Mouse (Mus musculus) T-cell, adult 66 days (primary cell): Measurements from ENCODE around the gene 4833427G06Rik. TPM values are rescaled to one million over a fixed set of nuclear protein-coding genes. Genes with fewer than 3 reads are reported as not detected.

Experiments used
- total RNA-seq, 2 experiments: library from RNA; stranded (reverse); gene quantifications; 3 replicates in 1 of 2; 4 replicates in 1 of 2; pipeline ENCODE4 v1.2.4; 2023

Gene 4833427G06Rik
- total RNA-seq: not detected

DNA sequence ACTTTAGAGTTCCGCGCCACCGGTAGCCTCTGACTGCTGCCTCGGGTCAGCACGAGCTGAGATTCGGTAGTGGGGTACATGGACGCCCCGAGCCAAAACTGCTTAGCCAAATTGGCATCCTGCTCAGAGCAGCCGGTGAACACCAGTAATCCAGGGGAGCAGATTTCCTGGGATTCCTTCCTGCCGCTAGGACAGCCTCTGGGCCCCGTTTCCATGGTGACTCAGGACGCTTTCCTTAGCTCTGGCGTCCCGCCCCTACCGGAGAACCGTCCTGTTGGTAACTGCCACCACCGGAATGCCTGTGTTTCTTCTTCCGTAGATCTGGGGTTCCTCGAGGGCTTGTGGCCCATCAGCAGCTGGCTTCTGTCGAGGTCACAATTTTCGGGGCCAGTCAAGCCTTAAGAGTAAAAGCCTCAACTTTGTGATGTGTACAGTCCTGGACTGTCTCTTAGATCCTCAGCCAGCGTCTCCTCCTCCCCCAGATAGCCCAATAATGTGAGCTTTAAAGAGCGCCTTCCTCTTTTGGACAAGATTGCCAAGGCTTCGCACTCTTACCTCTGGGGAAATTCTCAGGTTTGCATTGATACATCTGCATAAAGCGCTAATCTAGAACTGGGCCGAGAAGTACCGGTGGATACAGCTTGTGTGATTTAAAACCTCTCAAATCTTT, at the start of gene 4833427G06Rik:
TSS of gene 4833427G06Rik (minus strand) at position 323 of the 670 bp plus-strand sequence.

DNA sequence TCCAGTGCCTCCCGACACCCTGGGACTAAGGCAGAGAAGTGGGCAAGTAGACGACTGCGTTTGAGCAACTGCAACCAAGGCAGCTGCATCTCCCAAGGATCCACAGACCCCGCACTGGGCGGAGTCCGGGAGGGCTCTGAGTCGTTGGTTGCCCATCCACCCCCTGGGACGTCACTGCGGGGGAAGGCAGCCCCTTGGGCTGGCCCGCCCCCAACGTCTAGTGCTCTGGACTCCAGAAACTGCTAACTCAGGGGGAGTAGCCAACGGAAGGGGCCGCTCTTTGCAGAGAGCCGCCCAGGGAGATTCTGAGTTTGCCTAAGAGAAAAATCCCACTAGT, 24.9 kb downstream of the 4833427G06Rik start, which contains the start of gene Layn:
TSS of gene Layn (minus strand) at position 116 of the 337 bp plus-strand sequence.

DNA sequence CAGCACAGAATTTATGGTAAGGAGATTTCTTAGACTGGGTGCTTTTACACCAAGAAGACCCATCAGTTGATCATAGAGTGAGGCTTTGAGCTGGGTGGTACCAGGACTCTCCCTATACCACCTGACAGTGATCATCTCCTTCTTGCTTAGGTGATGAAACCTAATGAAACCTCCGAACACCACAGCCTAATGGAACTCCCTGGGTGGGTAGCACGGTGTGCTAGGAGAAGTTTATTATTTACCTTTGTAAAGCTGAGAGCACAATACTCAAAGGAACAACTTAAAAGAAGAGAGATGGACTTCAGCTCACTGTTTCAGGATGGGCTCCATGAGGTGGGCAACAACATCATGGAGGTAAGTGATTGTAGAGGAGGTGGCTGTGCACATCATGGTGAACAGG, 41.3 kb downstream of the 4833427G06Rik start, which contains the start of gene Btg4:
TSS of gene Btg4 (plus strand) at position 301 of the 400 bp plus-strand sequence.

Other genes starting within 250 kb of the 4833427G06Rik start
- 10 to 100 TPM; 38.7 to 47.5 TPM for gene Sik2, start 93.0 kb downstream of the 4833427G06Rik start, total RNA-seq
- not detected for gene Btg4, start 41.2 kb downstream of the 4833427G06Rik start, total RNA-seq
- not detected for gene Layn, start 25.0 kb downstream of the 4833427G06Rik start, total RNA-seq
- gene Gm32742, start 63.4 kb upstream of the 4833427G06Rik start, total RNA-seq: not detected
- gene Pou2af1, start 111.6 kb upstream of the 4833427G06Rik start, total RNA-seq: 10 to 100 TPM; 11.4 to 12.1 TPM
- gene Colca2, start 176.5 kb upstream of the 4833427G06Rik start, total RNA-seq: not detected
- not detected for gene 1810046K07Rik, start 226.8 kb upstream of the 4833427G06Rik start, total RNA-seq